Mouse (Mus musculus) midbrain, embryonic 14.5 days (tissue): ENCODE data around the gene Gm20388. TPM values are rescaled to one million over a fixed set of nuclear protein-coding genes. Genes with fewer than 3 reads are reported as not detected.

Experiments
- ATAC-seq: fragments of 200-750 bp; cut with Nextera tagmentation; 2 replicates; pipeline ENCODE4 v1.8.0; 2017; ENCODE audit warnings: moderate number of reproducible peaks, moderate library complexity; ENCODE audit not compliant: low FRiP score, low TSS enrichment
- DNase-seq: peaks from one replicate; pipeline ENCODE4 v3.0.0-alpha.2; 2015
- H3K27ac ChIP-seq: fragments of 300-500 bp; sonication (generic); replicated peaks from 2 replicates; pipeline ENCODE4 v1.5.1; 2014; ENCODE audit warnings: mild to moderate bottlenecking, low read depth, low read length, moderate library complexity
- H3K27me3 ChIP-seq: fragments of 300-500 bp; sonication (generic); 2 replicates; pipeline ENCODE4 v1.6.1; 2014; ENCODE audit warnings: low read length, control low read depth, mixed read lengths; ENCODE audit not compliant: control insufficient read depth, insufficient read depth
- H3K36me3 ChIP-seq: fragments of 300-500 bp; sonication (generic); 2 replicates; pipeline ENCODE4 v1.6.1; 2014; ENCODE audit warnings: low read length, control low read depth; ENCODE audit not compliant: control insufficient read depth, insufficient read depth
- H3K4me1 ChIP-seq: fragments of 300-500 bp; sonication (generic); 2 replicates; pipeline ENCODE4 v1.6.1; 2014; ENCODE audit warnings: mild to moderate bottlenecking, antibody characterized with exemption, low read length, control low read depth; ENCODE audit not compliant: control insufficient read depth, insufficient read depth
- H3K4me2 ChIP-seq: fragments of 300-500 bp; sonication (generic); 2 replicates; pipeline ENCODE4 v1.6.1; 2014; ENCODE audit warnings: mild to moderate bottlenecking, low read length, moderate library complexity
- H3K4me3 ChIP-seq: fragments of 300-500 bp; sonication (generic); replicated peaks from 2 replicates; pipeline ENCODE4 v1.5.1; 2014; ENCODE audit warnings: low read depth, low read length
- H3K9ac ChIP-seq: fragments of 300-500 bp; sonication (generic); replicated peaks from 2 replicates; pipeline ENCODE4 v1.6.1; 2014; ENCODE audit warnings: mild to moderate bottlenecking, low read length, moderate library complexity
- H3K9me3 ChIP-seq: fragments of 300-500 bp; sonication (generic); 2 replicates; pipeline ENCODE4 v1.6.1; 2016; ENCODE audit warnings: low read length, control low read depth, mixed read lengths; ENCODE audit not compliant: control insufficient read depth
- WGBS: fragments of 180-500 bp; shearing (Covaris S2); extraction: QIAGEN DNeasy Blood & Tissue Kit; methylation state at CpG from one replicate; pipeline ENCODE4 v1.1.7; 2014; 5-methylcytosine and 5-hydroxymethylcytosine counted together
- polyA plus RNA-seq: library from polyadenylated mRNA; unstranded; fragments of >200 nt; fragmentation: Nextera tagmentation; extraction: Ambion mirVana; gene quantifications from 2 replicates; pipeline ENCODE4 v1.2.1, GENCODE M21; 2014

Gm20388 gene
- polyA plus RNA-seq, 1 experiment from 2014 or later: 4.1 TPM

- Histone ChIP-seq H3K9me3 (no peaks in the 10 kb centered on the region), H3K9ac (no peak overlapping the region), H3K4me3 (no peak overlapping the region), H3K27ac (no peak overlapping the region), H3K27me3 (no peaks in the 10 kb centered on the region), H3K4me1 (peaks cover 9% of the 10 kb centered on the region; the same call in 1 of the 2 replicates), H3K4me2 (no peak overlapping the region), H3K36me3 (peaks cover 25% of the 10 kb centered on the region)
- WGBS: 79% methylated on average over 6 of the region's 6 CpGs
- ATAC-seq (no peak), DNase-seq (no peak)
Observed at GRCm38 (mm10) chr8:122652643-122653042, 2742.0 kb downstream of the Gm20388 start.

- no peak overlapping the region for H3K4me3 ChIP-seq
- peaks cover 4% of the 10 kb centered on the region for H3K36me3 ChIP-seq
- no peak for ATAC-seq
- no peak overlapping the region for H3K9ac ChIP-seq
- no peaks in the 10 kb centered on the region for H3K9me3 ChIP-seq
- H3K4me2 ChIP-seq: no peak overlapping the region
- no peaks in the 10 kb centered on the region for H3K27me3 ChIP-seq
- H3K27ac ChIP-seq: no peak overlapping the region
- DNase-seq: no peak
- H3K4me1 ChIP-seq: peaks cover 9% of the 10 kb centered on the region; the same call in 1 of the 2 replicates
- WGBS: 79% methylated on average over 7 of the region's 7 CpGs
Observed at GRCm38 (mm10) chr8:122654768-122655167, 2744.1 kb downstream of the Gm20388 start.

DNA sequence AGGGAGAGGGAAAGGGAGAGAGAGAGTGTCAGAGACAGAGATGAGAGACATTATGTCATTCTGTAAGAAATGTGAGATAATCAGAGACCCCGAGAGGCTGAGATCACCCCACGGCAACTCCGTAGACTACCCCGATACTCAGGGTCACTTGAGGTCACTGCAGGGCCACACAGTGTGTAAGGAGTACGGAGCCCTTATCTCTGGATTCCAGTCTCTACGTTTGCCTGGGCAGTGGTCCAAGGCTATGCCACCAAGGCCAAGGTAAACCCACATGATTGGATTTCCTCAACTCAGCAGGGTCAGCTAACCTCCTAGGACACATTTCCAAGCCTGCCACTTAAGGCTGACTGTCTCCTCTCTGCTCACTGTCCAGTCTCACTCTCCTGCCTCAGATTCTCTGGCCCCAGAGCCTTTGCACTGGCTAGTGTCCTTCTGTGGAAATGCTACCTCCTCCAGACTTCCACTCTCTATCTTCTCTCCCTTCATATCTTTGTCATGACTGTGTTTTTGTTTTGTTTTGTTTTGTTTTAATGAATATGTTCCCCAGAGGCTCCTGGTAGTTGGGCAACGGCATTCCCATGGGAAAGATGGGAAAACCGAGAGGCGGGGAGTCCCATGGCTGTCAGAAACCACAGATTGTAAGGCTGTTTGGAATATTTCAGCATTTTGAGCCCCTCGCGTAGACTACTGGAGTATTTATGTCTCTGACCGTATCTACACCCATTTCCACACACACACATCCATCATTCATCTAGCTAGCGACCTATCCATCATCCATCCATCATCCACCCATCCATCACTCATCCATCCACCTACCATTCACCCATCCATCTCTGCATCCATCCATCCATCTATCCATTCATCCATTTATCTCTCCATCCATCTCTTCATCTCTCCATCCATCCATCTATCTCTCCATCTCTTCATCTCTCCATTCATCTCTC lies 2745.7 kb downstream of the Gm20388 start:
- Histone ChIP-seq H3K9me3 (no peaks in the 10 kb centered on the region), H3K27ac (no peak overlapping the region), H3K9ac (no peak overlapping the region), H3K4me3 (no peak overlapping the region), H3K4me1 (peaks cover 16% of the 10 kb centered on the region; the same call in 1 of the 2 replicates), H3K4me2 (no peak overlapping the region), H3K36me3 (no peaks in the 10 kb centered on the region), H3K27me3 (no peaks in the 10 kb centered on the region)
- ATAC-seq (no peak), DNase-seq (no peak)
- WGBS: 85% methylated on average over 13 of the region's 13 CpGs

DNA sequence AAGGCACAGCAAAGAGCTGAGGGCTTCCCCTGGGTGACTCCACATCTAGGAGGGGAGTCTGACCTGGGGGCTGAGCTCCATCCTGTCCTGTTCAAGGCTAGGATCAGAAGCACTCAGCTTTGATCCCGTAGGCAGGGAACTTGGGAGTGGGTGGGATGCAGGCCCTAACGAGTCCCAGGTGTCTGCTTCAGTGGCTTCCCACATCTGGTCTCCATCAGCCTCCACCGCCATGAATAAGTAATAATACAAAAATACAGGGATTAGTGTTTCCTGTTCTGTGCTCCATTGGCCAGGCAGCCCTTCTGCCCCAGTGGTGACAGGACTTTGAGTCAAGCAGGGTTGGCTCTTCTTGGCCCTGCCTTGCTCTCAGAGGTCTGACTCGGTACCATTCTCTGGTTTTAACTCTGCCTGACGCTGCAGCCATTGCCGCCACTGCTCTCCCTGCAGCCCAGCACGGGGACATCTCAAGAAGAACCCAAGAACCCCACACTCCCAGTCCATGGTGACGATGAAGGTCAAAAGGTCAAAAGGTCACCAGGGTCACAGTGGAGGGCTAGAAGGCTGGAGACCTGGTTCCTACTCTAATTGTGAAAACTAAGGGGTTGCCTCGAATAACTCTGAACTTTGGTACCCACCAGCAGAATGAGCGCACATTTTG lies 2747.6 kb downstream of the Gm20388 start:
- no peak for ATAC-seq
- Histone ChIP-seq H3K27ac (no peak overlapping the region), H3K9ac (no peak overlapping the region), H3K27me3 (no peaks in the 10 kb centered on the region), H3K36me3 (no peaks in the 10 kb centered on the region), H3K4me1 (peaks cover 11% of the 10 kb centered on the region; the same call in 1 of the 2 replicates), H3K9me3 (no peaks in the 10 kb centered on the region), H3K4me2 (no peak overlapping the region), H3K4me3 (no peak overlapping the region)
- WGBS: 67% methylated on average over 10 of the region's 10 CpGs
- no peak for DNase-seq

DNA sequence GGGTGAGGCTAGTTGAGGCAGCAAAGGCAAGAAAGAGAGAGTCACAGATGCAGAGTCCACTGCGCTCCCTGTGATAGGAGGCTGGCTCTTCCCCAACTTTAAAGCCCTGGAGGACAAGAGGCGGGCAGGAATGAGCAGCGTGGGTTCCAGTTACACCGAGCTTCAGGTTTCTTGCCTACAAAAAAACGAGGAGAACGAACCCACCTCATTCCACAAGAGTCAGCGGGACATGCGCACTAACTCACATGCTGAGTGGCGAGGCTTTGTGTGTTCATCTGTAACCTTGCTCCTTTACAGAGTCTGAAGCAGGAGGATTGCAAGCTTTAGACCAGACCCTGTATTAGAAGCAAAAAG lies 2748.1 kb downstream of the Gm20388 start:
- Histone ChIP-seq H3K4me3 (no peak overlapping the region), H3K36me3 (no peaks in the 10 kb centered on the region), H3K9ac (no peak overlapping the region), H3K4me1 (peaks cover 11% of the 10 kb centered on the region; the same call in 1 of the 2 replicates), H3K27me3 (no peaks in the 10 kb centered on the region), H3K4me2 (no peak overlapping the region), H3K9me3 (no peaks in the 10 kb centered on the region), H3K27ac (no peak overlapping the region)
- 83% methylated on average over 9 of the region's 9 CpGs for WGBS
- DNase-seq (no peak), ATAC-seq (no peak)

DNA sequence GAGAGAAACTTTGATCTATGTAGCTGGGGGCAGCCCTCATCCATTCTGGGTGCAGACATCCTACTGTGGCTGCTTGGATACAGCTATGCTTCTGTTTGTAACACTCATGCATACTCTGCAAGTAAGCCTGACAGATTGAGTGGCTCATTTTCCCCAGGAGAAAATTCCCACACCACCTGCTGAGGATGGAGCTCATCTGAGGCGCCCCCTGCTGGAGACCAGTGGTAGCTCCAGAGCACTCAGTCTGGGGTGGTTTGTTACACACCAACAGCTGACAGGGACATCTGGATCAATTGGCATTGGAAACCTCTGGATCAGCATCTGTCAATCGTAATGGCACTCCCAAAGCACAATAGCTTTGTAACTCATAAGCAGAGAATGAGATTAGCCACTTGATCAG lies 2749.4 kb downstream of the Gm20388 start:
- 71% methylated on average over 2 of the region's 2 CpGs for WGBS
- H3K4me3 ChIP-seq: no peak overlapping the region
- H3K9me3 ChIP-seq: no peaks in the 10 kb centered on the region
- H3K4me2 ChIP-seq: no peak overlapping the region
- H3K4me1 ChIP-seq: peaks cover 11% of the 10 kb centered on the region; the same call in 1 of the 2 replicates
- H3K27me3 ChIP-seq: no peaks in the 10 kb centered on the region
- H3K9ac ChIP-seq: no peak overlapping the region
- DNase-seq (no peak), ATAC-seq (no peak)
- no peaks in the 10 kb centered on the region for H3K36me3 ChIP-seq
- H3K27ac ChIP-seq: no peak overlapping the region

- ATAC-seq: no peak
Observed at GRCm38 (mm10) chr8:122661138-122661537, 2750.5 kb downstream of the Gm20388 start.

DNA sequence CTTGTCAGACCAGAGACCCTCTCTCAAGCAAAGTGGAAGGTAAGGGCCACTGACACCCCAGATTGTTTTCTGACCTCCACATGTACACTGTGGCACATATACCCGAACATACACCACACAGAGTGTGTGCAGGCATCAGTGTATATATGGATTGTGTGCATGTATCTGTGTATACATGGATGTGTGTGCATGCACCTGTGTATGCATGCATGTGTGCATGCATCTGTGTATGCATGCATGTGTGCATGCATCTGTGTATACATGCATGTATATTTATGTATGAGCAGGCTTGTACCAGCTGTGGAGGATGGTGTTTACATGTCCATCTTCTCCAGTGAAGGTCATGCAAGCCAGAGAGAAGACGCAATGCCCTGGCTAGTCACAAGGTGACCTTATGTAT lies 2751.3 kb downstream of the Gm20388 start:
- Histone ChIP-seq H3K9me3 (no peaks in the 10 kb centered on the region), H3K9ac (no peak overlapping the region), H3K4me3 (no peak overlapping the region), H3K36me3 (no peaks in the 10 kb centered on the region), H3K27ac (no peak overlapping the region), H3K27me3 (no peaks in the 10 kb centered on the region), H3K4me2 (no peak overlapping the region), H3K4me1 (peaks cover 29% of the 10 kb centered on the region)
- WGBS: 90% methylated on average over 2 of the region's 2 CpGs
- DNase-seq (no peak), ATAC-seq (no peak)

More at GRCm38 (mm10) chr8:122661138-122661537, 2750.5 kb downstream of the Gm20388 start:
- H3K4me1 ChIP-seq: peaks cover 22% of the 10 kb centered on the region
- H3K4me2 ChIP-seq: no peak overlapping the region
- no peak overlapping the region for H3K27ac ChIP-seq
- no peak overlapping the region for H3K4me3 ChIP-seq
- H3K36me3 ChIP-seq: no peaks in the 10 kb centered on the region
- peak; percentile 29 for DNase-seq
- H3K9ac ChIP-seq: no peak overlapping the region; the same call in 1 of the 2 replicates
- H3K9me3 ChIP-seq: no peaks in the 10 kb centered on the region
- H3K27me3 ChIP-seq: no peaks in the 10 kb centered on the region
- 37% methylated on average over 7 of the region's 7 CpGs for WGBS
